Mouse (Mus musculus): Measurements from ENCODE around the gene Vps45.

DNA sequence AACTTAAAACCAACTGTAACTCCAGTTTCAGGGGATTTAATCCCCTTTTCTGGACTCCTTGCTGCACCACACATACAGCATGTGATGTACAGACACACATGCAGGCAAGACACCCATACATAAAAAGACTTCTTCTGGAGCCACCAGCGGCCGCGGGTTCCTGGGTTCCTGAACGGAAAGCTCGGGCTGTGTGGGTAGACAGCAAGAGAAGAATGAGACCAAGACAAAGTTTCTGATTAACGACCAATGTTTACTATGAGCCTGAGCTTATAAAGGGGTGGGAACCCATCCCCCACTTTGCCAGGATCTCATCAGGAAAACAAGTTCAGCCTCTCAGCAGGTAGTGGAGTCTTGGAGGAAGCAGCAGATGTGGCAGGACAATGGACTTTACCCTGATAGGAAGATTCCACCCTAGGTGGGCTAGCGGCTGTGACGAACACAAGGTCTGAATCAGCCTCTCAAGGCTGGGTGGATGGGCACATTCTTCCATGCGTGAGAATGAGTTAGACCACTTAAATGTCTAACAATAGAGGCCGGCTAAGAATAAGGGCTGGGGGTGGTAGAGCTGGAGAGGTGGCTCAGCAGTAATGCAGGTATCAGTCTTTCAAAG is 26.0 kb upstream of the Vps45 start:
- TF ChIP-seq CTCF (conservative IDR thresholded peaks at IDR 0.05; ENCODE audit: low read length) = no peak
- peak; percentile 88; the same call in 1 of the 2 replicates for TF ChIP-seq NANOG (IDR thresholded peaks at IDR 0.05; ENCODE audit: borderline replicate concordance, low read length)
- TF ChIP-seq POU5F1 (IDR thresholded peaks at IDR 0.05; ENCODE audit: borderline replicate concordance, low read length) = no peak

All from E14TG2a.4 (cell line).